Mouse (Mus musculus) adrenal gland, adult 10 weeks (tissue): ENCODE data around the gene Decr2. TPM values are rescaled to one million over a fixed set of nuclear protein-coding genes. Genes with fewer than 3 reads are reported as not detected.

ENCODE experiments used
- polyA plus RNA-seq: library from polyadenylated mRNA; stranded (reverse); fragments of 350-450 nt; fragmentation: Illumina TruSeq; extraction: RNeasy Lipid Tissue Mini Kit (QIAGEN cat#74804); gene quantifications from one replicate; pipeline ENCODE4 v1.2.3, GENCODE M21; 2014; ENCODE audit warnings: low read depth, low replicate concordance

Gene Decr2
- polyA plus RNA-seq = 24.1 TPM

GRCm38 (mm10) chr17:26089905-26090632 is at the start of gene Decr2:
Decr2 (minus strand) TSS chr17:26090337.

GRCm38 (mm10) chr17:26138239-26138836 is 48.2 kb upstream of the Decr2 start, which contains the start of gene Axin1:
Axin1 (plus strand) TSS chr17:26138688.

GRCm38 (mm10) chr17:26123267-26123684 is 33.1 kb upstream of the Decr2 start, which contains the start of gene Mrpl28:
Mrpl28 (plus strand) TSS chr17:26123500.

GRCm38 (mm10) chr17:26113181-26113948 is 23.2 kb upstream of the Decr2 start, which contains the start of gene Tmem8:
Tmem8 (plus strand) TSS chr17:26113299.

DNA sequence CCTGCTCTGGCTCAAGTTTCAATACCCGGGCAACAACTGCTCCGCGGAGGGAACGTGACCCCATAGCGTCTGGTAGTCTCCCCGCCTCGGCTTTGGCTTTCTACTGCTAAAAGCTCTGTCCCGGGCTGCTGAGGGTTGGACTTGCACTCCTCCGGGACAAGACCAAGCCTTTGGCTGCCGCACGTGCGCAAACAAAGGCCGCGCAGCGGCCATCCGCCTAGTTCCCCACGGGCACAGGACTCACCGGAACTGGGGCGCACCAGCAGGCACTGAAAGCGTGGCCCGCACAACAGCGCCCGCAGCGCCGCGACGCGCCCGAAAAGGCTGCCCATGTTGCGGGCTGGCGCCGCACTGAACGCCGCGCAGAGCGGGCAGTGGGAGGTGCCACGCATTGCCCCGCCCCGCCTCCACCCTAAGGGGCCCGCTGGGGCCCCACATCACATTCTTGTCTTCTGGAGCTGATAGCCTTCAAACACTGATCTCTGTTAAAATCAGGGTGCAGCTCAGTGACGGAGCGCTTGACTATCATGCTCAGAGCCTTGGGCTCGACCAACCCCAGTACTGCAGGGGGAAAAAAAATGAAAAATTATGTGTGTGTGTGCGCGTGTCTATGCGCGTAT is 5.1 kb upstream of the Decr2 start, which contains the start of gene Nme4:
TSS of gene Nme4 (minus strand) at position 482 of the 620 bp plus-strand sequence.

DNA sequence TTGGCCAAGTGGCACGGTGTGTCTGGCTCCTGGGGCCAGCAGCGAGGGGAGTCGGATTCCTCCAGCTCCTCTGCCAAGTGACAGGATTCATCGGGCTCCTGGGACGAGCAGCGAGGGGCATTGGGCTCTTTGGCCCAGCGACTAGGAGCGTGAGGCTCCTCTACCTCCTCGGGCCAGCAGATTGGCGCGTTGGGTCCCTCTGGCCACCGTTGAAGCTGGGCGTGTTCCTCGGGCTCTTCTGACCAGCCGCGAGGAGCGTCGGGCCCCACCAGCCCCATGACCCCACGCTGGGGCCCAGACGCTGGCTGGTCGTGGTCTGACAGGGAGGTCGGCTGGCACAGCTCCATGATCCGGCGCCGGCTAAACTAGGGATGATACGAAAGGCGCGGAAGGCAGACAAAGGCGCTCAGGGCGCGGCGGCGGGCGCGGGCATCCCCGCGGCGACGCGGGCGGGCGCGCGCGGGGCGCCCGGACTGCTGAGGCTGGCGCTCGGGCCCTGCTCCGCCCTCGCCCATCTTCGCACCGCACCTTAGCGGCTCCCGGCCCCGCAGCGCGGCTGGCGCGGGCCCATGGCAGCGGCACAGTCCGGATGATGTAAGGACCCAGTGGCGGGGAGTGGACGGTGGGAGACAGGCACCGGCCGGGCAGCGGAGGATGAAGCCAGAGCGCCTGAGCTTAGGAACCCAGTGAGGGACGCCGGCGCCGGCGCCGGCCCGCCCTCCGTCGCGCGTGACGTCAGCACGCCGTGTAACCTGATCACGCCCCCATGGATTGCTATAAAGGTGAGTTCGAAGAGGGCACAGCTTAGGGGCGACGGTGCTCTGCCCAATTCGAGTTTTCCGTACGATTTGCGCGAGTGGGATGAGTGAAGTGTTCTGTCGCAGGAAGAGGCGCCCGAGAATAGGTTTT is 21.1 kb downstream of the Decr2 start, which contains the start of gene Rab11fip3:
TSS of gene Rab11fip3 (minus strand) at position 725 of the 909 bp plus-strand sequence.

Other genes starting within 250 kb of the Decr2 start
- gene Gm20683, start 248.6 kb downstream of the Decr2 start, polyA plus RNA-seq = not detected
- gene Rhot2, start 245.5 kb downstream of the Decr2 start, polyA plus RNA-seq = 19.9 TPM
- 2.5 TPM for gene Wdr90, start 228.8 kb downstream of the Decr2 start, polyA plus RNA-seq
- 5.5 TPM for gene Mcrip2, start 221.6 kb downstream of the Decr2 start, polyA plus RNA-seq
- gene Mettl26, start 215.3 kb downstream of the Decr2 start, polyA plus RNA-seq = 24.4 TPM
- gene Wfikkn1, start 209.5 kb downstream of the Decr2 start, polyA plus RNA-seq = not detected
- gene Rab40c, start 170.6 kb downstream of the Decr2 start, polyA plus RNA-seq = 2.7 TPM
- gene Pigq, start 145.4 kb downstream of the Decr2 start, polyA plus RNA-seq = 41.2 TPM
- not detected for gene Nhlrc4, start 145.4 kb downstream of the Decr2 start, polyA plus RNA-seq
- not detected for gene A930017K11Rik, start 137.8 kb downstream of the Decr2 start, polyA plus RNA-seq
- gene Capn15, start 104.5 kb downstream of the Decr2 start, polyA plus RNA-seq = 0.41 TPM
- 2.3 TPM for gene Rab11fip3, start 20.8 kb downstream of the Decr2 start, polyA plus RNA-seq
- gene Nme4, start 5.3 kb upstream of the Decr2 start, polyA plus RNA-seq = not detected
- gene Tmem8, start 23.0 kb upstream of the Decr2 start, polyA plus RNA-seq = 0.99 TPM
- gene Mrpl28, start 33.2 kb upstream of the Decr2 start, polyA plus RNA-seq = 5.4 TPM
- gene Axin1, start 48.4 kb upstream of the Decr2 start, polyA plus RNA-seq = 26.3 TPM
- gene Pdia2, start 108.8 kb upstream of the Decr2 start, polyA plus RNA-seq = not detected
- gene Rgs11, start 112.6 kb upstream of the Decr2 start, polyA plus RNA-seq = 1.7 TPM
- 0.64 TPM for gene Arhgdig, start 117.4 kb upstream of the Decr2 start, polyA plus RNA-seq
- 45.0 TPM for gene Fam234a, start 153.9 kb upstream of the Decr2 start, polyA plus RNA-seq
- gene Luc7l, start 162.6 kb upstream of the Decr2 start, polyA plus RNA-seq = 81.5 TPM